Mouse (Mus musculus): ENCODE measurements around the gene Phactr1.

The Phactr1 gene

DNA sequence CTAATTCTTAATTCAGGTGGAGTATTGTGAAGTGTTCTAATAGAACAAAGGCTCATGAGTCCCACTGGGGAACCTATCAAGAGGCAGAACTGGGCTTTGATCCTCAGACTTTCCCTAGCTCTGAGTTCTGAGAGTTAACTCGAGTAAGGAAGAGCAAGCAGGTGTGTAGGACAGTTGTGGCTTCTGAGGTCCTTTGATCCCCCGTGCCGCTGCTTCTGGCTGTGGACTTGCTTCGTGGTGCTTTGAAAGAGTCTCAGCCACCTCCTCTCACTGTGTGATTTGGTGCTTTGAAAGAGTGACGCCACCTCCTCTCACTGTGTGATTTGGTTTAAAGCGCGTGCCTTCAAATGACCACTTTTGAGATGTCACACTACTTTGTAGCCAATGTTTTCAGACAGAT is 305.4 kb downstream of the Phactr1 start:
- DNase-seq, result no peak

- DNase-seq, result peak; percentile 27
Measured at GRCm38 (mm10) chr13:42987931-42988579, 307.6 kb downstream of the Phactr1 start.

DNA sequence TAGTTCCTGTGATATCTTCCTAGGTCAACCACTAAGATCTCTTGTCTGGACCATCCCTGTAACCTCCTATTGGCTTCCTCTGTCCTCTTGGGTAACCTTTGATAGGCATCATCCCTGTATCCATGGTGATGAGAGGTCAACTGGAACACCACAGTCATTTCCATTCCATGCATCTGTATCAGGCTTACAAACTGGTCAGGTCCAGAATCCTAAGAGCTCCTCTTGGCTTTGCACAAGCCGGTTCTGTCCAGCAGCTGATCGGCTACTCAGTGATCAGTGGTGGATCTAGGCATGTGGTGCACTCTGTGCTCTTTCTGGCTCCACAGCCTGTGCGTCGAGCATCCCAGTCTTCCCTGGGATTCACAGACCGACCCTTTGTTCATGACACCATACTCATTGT is 309.1 kb downstream of the Phactr1 start:
- DNase-seq, result peak; percentile 50

DNA sequence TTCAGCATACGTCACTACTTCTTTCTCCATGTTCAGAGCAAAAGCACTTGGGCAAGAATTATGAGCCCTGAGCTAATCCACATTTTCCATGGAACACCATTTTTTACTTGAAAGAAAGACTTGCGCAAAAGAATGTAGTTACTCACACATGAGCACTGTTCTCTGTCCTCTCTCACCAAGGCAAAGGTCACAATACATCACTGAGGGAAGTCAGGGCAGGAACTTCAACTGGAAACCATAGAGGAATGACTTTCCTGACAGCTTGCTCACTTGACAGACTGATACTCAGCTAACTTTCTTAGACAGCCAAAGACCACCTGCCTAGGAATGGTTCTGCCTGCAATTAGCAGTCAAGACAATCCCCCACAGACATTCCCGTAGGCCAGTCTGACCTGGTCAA is 309.6 kb downstream of the Phactr1 start:
- DNase-seq, result no peak

DNA sequence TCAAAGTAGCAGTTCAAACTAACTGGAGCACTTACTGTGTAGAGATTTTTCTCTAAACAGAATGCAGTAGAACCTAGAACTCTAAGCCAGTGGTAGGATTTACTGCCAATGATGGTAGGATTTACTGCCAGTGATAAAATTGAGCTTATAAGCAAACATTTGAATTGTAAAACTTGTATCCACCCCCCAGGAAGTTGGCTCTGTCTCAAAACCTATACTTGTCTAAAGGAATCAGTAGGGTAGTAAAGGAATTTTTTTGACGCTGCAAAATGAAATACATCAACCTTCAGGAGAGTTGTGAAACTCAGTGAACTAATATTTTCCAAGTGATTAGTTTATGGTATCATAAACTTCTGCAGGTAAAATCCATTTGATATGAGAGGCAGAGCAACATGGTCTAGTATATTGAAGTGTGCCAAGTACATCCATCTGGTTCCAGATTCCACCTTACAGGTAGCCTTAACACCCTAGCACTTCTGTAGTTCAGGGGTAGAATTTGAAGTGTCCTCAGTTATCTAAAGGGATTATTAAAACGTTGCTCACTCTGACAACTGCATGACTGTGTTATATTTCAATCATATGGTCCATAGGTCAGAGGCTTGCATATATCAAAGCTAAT is 310.2 kb downstream of the Phactr1 start:
- DNase-seq, result no peak

GRCm38 (mm10) chr13:42991164-42991563 is 310.7 kb downstream of the Phactr1 start:
- no peak for DNase-seq

DNA sequence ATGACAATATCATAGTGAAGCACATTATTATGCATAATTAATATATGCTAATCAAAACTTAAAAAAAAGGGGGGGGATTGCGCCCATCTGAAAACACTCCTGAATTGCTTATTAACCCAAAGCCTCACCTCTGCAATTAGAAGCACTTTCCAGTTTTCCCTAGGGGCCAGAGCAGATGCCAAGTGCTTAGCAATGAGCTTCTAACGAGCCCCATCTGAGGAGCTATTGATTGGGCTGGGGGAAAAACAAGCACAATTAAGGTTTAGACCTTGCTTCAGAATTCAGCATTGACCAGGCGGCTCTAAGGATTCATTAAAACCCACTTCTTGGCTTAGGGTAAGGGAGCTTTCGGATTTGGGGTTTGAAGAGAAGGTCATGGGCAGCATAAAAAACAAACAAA is 311.9 kb downstream of the Phactr1 start:
- DNase-seq, result no peak

DNA sequence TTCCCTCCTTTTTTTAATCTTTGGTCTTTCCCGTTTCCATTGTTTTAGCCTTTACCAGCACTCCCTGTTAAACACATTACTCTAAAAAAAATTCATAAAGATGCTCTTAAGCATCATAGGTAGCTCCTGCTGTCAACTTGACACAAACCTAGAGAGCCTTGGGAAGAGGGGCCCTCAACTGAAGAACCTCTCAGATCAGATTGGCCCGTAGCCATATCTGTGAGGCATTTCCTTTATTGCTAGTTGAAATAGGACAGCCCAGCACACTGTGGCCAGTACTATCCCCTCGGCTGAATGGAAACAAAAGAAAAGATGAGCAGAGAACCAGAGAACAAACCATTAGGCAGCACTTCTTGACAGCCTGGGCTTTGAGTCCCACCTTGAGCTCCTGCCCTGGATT is 313.9 kb downstream of the Phactr1 start:
- no peak for DNase-seq

- DNase-seq, result no peak
Measured at GRCm38 (mm10) chr13:42996188-42996587, 315.8 kb downstream of the Phactr1 start.

DNA sequence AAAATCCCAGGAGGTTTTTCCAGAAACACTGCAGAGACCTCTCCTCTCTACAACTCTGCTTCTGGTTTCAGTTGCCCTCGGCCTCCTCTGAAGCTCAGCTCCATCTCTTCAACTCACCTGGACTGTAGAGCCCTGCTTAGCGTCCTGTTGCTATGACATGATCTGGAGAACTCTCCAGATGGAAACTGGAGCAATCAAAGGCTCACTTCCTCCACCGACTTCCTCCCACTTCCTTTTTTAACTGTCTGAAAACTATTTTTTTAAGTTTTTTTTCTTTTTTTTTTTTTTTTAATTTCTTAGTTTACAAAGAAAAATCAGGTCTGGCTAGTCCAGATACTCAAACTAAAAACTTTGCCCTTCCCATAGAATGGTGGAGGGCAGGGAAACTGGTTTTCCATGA is 318.9 kb downstream of the Phactr1 start:
- DNase-seq, result no peak

DNA sequence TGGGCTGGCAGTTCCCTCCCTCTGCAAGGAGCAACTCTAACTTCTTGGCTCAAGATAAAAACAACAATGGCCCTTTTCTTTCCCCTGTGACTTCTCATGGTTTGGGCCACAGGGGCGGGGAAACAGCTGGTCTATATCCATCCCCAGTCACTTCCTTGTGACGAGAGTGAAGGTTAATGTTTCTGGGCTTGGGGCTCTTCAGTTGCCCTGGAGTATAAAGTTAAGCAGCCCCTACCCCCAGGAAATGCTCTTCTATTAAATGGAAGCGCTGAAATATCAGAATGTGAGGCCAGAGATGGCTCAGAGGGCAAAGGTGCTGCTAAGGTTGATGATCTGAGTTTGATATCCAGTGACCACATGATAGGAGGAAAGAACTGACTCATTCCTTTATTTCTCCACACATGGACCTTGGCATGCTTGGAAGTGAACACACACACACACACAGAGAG is 324.7 kb downstream of the Phactr1 start:
- DNase-seq, result no peak

DNA sequence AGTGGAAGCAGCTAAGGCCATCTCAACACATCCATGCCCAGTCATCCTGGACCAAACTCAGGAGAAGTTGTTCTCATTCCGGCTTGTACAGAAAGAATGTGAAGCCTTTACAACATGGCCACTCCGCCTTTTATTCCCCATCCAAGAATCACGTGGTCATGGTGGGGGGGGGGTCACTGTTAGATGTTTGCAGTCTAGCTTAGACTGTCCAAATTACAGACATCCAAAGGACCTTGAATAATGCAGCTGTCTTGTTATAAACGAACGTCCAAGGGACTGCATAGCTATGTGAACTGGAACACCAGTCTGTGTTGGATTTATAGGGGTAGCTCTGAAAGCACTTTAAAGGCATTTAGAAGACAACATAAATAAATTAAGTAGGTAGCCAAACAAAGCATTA is 328.0 kb downstream of the Phactr1 start:
- DNase-seq, result no peak

- no peak for DNase-seq
Measured at GRCm38 (mm10) chr13:43009596-43009995, 329.2 kb downstream of the Phactr1 start.

DNA sequence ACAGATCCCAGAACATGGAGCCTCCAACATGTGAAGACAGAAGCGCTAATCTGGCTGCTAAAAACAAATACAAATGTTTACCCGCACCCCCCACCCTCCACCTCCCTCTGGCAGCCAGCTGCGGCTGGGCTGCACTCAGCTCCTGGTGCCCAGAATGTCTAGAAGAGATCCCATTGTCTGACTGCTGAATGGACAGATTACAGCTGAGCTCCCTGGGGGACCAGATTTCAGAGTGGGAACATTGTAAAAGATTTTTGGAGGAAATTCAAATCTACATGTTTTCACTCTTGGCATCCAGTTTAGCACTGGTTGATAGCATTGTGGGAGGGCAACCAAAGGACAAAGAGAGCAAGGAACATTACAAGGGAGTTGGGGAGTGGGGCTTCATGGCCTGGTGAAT is 331.1 kb downstream of the Phactr1 start:
- DNase-seq, result no peak

DNA sequence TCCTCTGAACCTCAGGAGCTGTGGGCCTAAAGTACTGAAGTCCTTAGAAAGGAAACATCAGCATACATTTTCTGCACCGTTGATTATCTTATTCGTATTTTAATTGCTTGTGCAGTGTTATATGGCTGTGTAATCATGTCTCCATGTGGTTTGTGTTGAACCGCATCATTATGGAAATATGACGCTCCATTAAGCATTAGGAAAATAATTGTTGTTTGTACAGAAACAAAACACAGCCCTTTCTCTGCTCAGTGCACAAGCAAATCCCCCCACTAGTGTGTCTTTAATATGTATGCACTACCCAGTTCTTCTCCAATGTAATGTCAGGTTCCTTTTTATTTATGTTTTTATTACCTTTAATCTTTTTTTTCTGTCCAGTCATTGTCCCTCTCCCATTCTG is 333.6 kb downstream of the Phactr1 start:
- no peak for DNase-seq

GRCm38 (mm10) chr13:43015768-43016167 is 335.3 kb downstream of the Phactr1 start:
- no peak for DNase-seq

DNA sequence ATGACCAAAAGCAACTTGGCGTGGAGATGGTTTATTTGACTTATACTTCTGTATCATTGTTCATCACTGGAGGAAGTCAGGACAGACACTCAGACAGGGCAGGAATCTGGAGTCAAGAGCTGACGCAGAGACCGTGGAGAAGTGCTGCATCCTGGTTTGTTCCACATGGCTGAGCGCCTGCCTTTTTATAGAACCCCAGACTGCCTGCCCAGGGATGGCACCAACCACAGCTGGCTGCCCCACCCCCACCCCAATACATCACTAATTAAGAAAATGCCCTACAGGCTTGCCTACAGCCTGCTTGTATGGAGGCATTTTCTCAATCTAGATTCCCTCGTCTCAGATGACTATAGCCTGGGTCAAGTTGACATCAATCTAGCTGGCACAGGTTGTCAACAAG is 338.4 kb downstream of the Phactr1 start:
- no peak for DNase-seq

- DNase-seq, result peak; percentile 17
Measured at GRCm38 (mm10) chr13:43021031-43021430, 340.6 kb downstream of the Phactr1 start.

GRCm38 (mm10) chr13:43023005-43023404 is 342.6 kb downstream of the Phactr1 start:
- no peak for DNase-seq

DNA sequence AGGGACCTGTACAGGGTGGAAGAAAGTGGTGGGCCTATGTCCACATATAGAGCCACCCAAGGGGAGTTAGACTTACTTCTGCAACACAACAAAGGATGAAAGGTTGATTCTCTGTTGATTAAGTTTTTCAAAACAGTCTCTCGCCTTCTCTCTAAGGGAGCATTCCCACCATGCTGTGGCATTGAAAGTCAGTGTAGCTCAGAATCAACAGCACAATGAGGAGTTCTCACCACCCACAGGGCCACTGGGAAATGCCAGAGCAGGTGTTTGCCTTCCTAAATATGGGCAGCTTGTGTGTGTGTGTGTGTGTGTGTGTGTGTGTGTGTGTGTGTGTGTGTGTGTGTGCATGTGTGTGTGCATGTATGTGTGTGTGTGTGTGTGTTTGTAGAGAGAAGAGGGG is 347.1 kb downstream of the Phactr1 start:
- no peak for DNase-seq

DNA sequence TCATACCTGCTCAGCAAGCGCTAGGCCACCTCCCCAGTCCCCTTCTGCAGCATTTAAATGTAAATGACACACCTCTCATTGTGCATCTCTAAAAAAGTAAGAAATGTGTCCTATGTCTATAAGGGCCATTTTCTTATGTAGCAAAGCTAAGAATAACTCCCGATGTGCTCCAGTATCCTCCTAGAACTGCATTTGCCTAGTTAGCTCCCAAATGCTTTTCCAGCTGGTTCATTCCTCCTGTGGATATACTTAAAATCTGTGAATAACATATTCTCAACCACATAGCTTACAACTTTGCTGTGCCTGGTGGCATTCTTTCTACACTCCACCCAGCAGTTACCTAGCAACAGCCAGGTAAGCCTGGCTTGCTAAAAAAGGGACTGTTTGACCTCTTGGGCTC is 349.8 kb downstream of the Phactr1 start:
- DNase-seq, result no peak

- DNase-seq, result no peak
Measured at GRCm38 (mm10) chr13:43032451-43032850, 352.0 kb downstream of the Phactr1 start.

GRCm38 (mm10) chr13:43036510-43036909 is 356.1 kb downstream of the Phactr1 start:
- no peak for DNase-seq

- DNase-seq, result no peak
Measured at GRCm38 (mm10) chr13:43042766-43043165, 362.3 kb downstream of the Phactr1 start.

GRCm38 (mm10) chr13:43048553-43048952 is 368.1 kb downstream of the Phactr1 start:
- no peak for DNase-seq
